Comparison of ENCODE assay signal across 12 mouse cellular contexts in the genomic region with DNA sequence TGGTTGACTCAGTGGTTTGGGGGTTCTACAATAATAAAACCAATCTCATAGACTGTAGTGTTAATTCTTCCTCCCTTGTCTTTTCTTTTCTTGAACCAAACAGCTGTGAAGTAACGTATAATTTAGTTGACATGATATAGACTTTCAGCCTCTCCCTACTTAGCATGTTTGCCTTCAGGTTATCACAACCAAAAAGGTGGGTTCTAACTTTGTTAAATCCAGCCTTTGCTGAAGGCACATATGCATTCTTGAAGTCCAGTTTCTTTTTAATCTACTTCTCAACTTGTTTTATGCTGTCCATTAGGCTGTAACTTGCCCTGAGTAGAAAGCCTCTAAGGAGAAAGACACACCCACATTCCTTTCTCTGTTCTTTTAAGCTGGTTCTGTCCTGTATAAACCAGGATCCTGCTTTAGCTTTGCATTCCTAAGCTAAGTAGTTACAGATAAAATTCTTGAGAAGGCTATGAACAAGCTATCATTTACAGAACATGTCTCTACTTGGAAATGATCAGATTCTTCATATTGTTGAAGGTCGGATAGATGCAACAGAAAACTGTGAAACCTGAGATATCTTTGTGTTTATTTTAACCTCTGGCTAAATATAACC. TPM values are rescaled to one million over a fixed set of nuclear protein-coding genes. Genes with fewer than 3 reads are reported as not detected.
DNase-seq lines count a peak whose midpoint lies in the region; ATAC-seq and TF ChIP-seq lines count a peak whose summit lies in the region.
"Had no signal": no experiment of that assay in that cellular context is flagged by ENCODE, and none has a peak within 500 bp of the region (broad histone marks: within the 10 kb centered on the region; RNA-seq: fewer than 3 reads in every experiment).

No protein-coding gene starts in this region.

- TF ChIP-seq CTCF in kidney, adult 2 months (conservative IDR thresholded peaks at IDR 0.05; ENCODE audit: insufficient read depth, insufficient read length, low read depth, low read length) = no peak
- TF ChIP-seq CTCF in Patski (IDR thresholded peaks at IDR 0.05) = no peak
- no peak for TF ChIP-seq CTCF in layer of hippocampus, adult 2 months (conservative IDR thresholded peaks at IDR 0.05)

- H3K4me2 ChIP-seq in embryonic facial prominence, embryonic 14.5 days (ENCODE audit: low read depth, low read length) = no peak overlapping the region
- H3K4me2 ChIP-seq: forebrain, embryonic 12.5 days had no signal

- no peak overlapping the region for H3K9ac ChIP-seq in embryonic facial prominence, embryonic 14.5 days (ENCODE audit: low read depth, low read length)
- H3K9ac ChIP-seq: forebrain, embryonic 12.5 days; liver, embryonic 14.5 days had no signal

- H3K4me1 ChIP-seq in kidney, adult 2 months (ENCODE audit: control insufficient read depth, insufficient read depth, low read length) = peaks cover 14% of the 10 kb centered on the region; the same call in 1 of the 2 replicates
- 0 out of 2 replicates have a peak, but pooled peaks cover 3% of the 10 kb centered on the region for H3K4me1 ChIP-seq in embryonic facial prominence, embryonic 14.5 days (ENCODE audit: control insufficient read depth, insufficient read depth, low read length)

- CTCF ChIA-PET in Patski (lab: Charles Lee) = interaction anchor here (0.9 to 4.4 kb wide), 8 partner anchors 18 to 86 kb away, joined by 3 to 23 read pairs (median 4); no protein-coding TSS in a partner anchor

- peak; percentile 73 for DNase-seq in kidney, adult 2 months
- no peak for DNase-seq in kidney, adult 18-20 months
- peak; percentile 67 for DNase-seq in Patski (ENCODE audit: low read depth, low spot score)
- DNase-seq in embryonic facial prominence, embryonic 14.5 days (ENCODE audit: low spot score) = peak; percentile 80
- peak; percentile 16 for DNase-seq in lung, postnatal 36 days
- no peak for DNase-seq in layer of hippocampus, adult 2 months (ENCODE audit: low spot score in 2 of 2)
- DNase-seq in cerebellum, postnatal 36 days = no peak
- DNase-seq: adrenal gland, postnatal 10 days; cerebellum, adult 11-12 months; thymus, adult 18-20 months had no signal

- WGBS in kidney, adult 2 months = 37% methylated on average over 2 of the region's 2 CpGs
- 29% methylated on average over 2 of the region's 2 CpGs for WGBS in embryonic facial prominence, embryonic 14.5 days

- in situ Hi-C loops in Patski (cut with MboI; ENCODE audit: low pct_unique_long_range_greater_than_20kb) = no loop called here

- POLR2A ChIA-PET in Patski (lab: Charles Lee) = interaction anchor here (0.7 kb wide), 1 partner anchor 10 kb away, joined by 3 read pairs; no protein-coding TSS in a partner anchor

- no peak overlapping the region for H3K4me3 ChIP-seq in kidney, adult 2 months (ENCODE audit: insufficient read depth, low read depth, low read length)
- H3K4me3 ChIP-seq in embryonic facial prominence, embryonic 14.5 days (ENCODE audit: low read depth, low read length) = no peak overlapping the region
- no peak overlapping the region for H3K4me3 ChIP-seq in layer of hippocampus, adult 2 months
- H3K4me3 ChIP-seq: forebrain, embryonic 12.5 days had no signal

- peak; percentile 97 for ATAC-seq in Patski
- peak; percentile 87 for ATAC-seq in embryonic facial prominence, embryonic 14.5 days (ENCODE audit: low read depth)

- no peak for TF ChIP-seq POLR2A in kidney, adult 2 months (IDR thresholded peaks at IDR 0.05; ENCODE audit: low read depth, low read length)

- H3K27me3 ChIP-seq in kidney, adult 2 months (replicated peaks; ENCODE audit: control insufficient read depth, insufficient read depth, low read length) = no peaks in the 10 kb centered on the region
- H3K27me3 ChIP-seq in Patski = no peaks in the 10 kb centered on the region
- H3K27me3 ChIP-seq in embryonic facial prominence, embryonic 14.5 days (replicated peaks; ENCODE audit: control insufficient read depth, insufficient read depth, low read length) = no peaks in the 10 kb centered on the region

- no peaks in the 10 kb centered on the region for H3K9me3 ChIP-seq in embryonic facial prominence, embryonic 14.5 days (ENCODE audit: control insufficient read depth, low read length)
- H3K9me3 ChIP-seq: forebrain, embryonic 12.5 days had no signal

- no peaks in the 10 kb centered on the region for H3K36me3 ChIP-seq in kidney, adult 2 months (ENCODE audit: control insufficient read depth, insufficient read depth, low read length)
- H3K36me3 ChIP-seq in embryonic facial prominence, embryonic 14.5 days (ENCODE audit: control insufficient read depth, insufficient read depth, low read length) = no peaks in the 10 kb centered on the region
- H3K36me3 ChIP-seq: forebrain, embryonic 12.5 days had no signal

- peak overlapping the region; percentile 45; the same call in 1 of the 2 replicates for H3K27ac ChIP-seq in kidney, adult 2 months (ENCODE audit: insufficient read depth, low read depth, low read length)
- H3K27ac ChIP-seq in embryonic facial prominence, embryonic 14.5 days (replicated peaks; ENCODE audit: low read depth, low read length) = no peak overlapping the region; the same call in 1 of the 2 replicates
- no peak overlapping the region for H3K27ac ChIP-seq in layer of hippocampus, adult 2 months
- H3K27ac ChIP-seq: forebrain, embryonic 12.5 days; liver, embryonic 14.5 days had no signal

RNA-seq across cellular contexts. Expression of a gene that starts 8.0 kb away (rescaled TPM):
- 70.4 and 85.6 TPM in 2 replicates for polyA plus RNA-seq in kidney, adult 2 months (2012; rRNA removed)
- 565 TPM for polyA plus RNA-seq in Patski (2021)
- polyA plus RNA-seq in embryonic facial prominence, embryonic 14.5 days (2014; fragmentation: Nextera tagmentation; extraction: Ambion mirVana) = 143 and 170 TPM in 2 replicates
- total RNA-seq in layer of hippocampus, adult 2 months (2021) = 10 to 100 TPM; 19.5 to 22.3 TPM

Comparison
In these comparisons a context has a peak if more than half of its experiments do, and no peak if none do; other contexts are left out.
1. DNase-seq: peak in kidney, adult 2 months (single experiment), Patski (single experiment), embryonic facial prominence, embryonic 14.5 days (single experiment) and lung, postnatal 36 days (single experiment); none in kidney, adult 18-20 months (single experiment), layer of hippocampus, adult 2 months (0 of 2) and cerebellum, postnatal 36 days (0 of 2).